Mouse (Mus musculus) liver, embryonic 14.5 days (tissue): ENCODE measurements around the gene Spata4. TPM values are rescaled to one million over a fixed set of nuclear protein-coding genes. Genes with fewer than 3 reads are reported as not detected.
"Not testable (repeated sequence)": the region's sequence is repeated elsewhere in the genome, so short reads cannot be mapped to it uniquely, and the experiment has no call there.

ENCODE experiments used
- ATAC-seq: fragments of 200-750 bp; cut with Nextera tagmentation; 2 replicates; pipeline ENCODE4 v1.8.0; 2017; ENCODE audit warnings: moderate number of reproducible peaks, mild to moderate bottlenecking, moderate library complexity; ENCODE audit not compliant: insufficient read depth
- DNase-seq, 3 experiments: peaks; one replicate each; pipeline ENCODE4 v3.0.0-alpha.2; 2012 to 2013; ENCODE audit warnings: low read depth in 3 of 3, low spot score in 3 of 3
- H3K27ac ChIP-seq: fragments of 300-500 bp; sonication (generic); 2 replicates; pipeline ENCODE4 v1.5.1; 2014; ENCODE audit warnings: moderate library complexity, mild to moderate bottlenecking, control low read depth, inconsistent platforms
- H3K27me3 ChIP-seq: fragments of 300-500 bp; sonication (generic); 2 replicates; pipeline ENCODE4 v1.6.1; 2014; ENCODE audit warnings: mild to moderate bottlenecking, low read length, moderate library complexity; ENCODE audit not compliant: control insufficient read depth, insufficient read depth
- H3K36me3 ChIP-seq: fragments of 300-500 bp; sonication (generic); replicated peaks from 2 replicates; pipeline ENCODE4 v1.6.1; 2014; ENCODE audit warnings: low read depth; ENCODE audit not compliant: control insufficient read depth, insufficient read depth
- H3K4me1 ChIP-seq, 2 experiments: fragments of 200-500 bp in 1 of 2; fragments of 300-500 bp in 1 of 2; sonication (generic) in 1 of 2; replicated peaks; 2 replicates each; pipeline ENCODE4 v1.6.1; 2012 to 2014; ENCODE audit warnings: antibody characterized with exemption in 1 of 2, inconsistent platforms in 1 of 2, low read length in 1 of 2; ENCODE audit not compliant: control insufficient read depth in 2 of 2, insufficient read depth in 2 of 2
- H3K4me2 ChIP-seq: fragments of 300-500 bp; sonication (generic); 2 replicates; pipeline ENCODE4 v1.6.1; 2014; ENCODE audit warnings: low read depth, mild to moderate bottlenecking, control low read depth, moderate library complexity
- H3K4me3 ChIP-seq, 2 experiments: fragments of 200-500 bp in 1 of 2; fragments of 300-500 bp in 1 of 2; sonication (generic) in 1 of 2; 2 replicates each; pipeline ENCODE4 v1.5.1; 2012 to 2014; ENCODE audit warnings: low read depth in 2 of 2, low read length in 2 of 2, mild to moderate bottlenecking in 2 of 2, control low read depth in 1 of 2, inconsistent platforms in 1 of 2, moderate library complexity in 1 of 2; ENCODE audit not compliant: insufficient read depth in 1 of 2
- H3K9ac ChIP-seq: fragments of 300-500 bp; sonication (generic); replicated peaks from 2 replicates; pipeline ENCODE4 v1.6.1; 2014; ENCODE audit warnings: mild to moderate bottlenecking, control low read depth, moderate library complexity
- H3K9me3 ChIP-seq: fragments of 300-500 bp; sonication (generic); 2 replicates; pipeline ENCODE4 v1.6.1; 2016; ENCODE audit warnings: low read length, mixed read lengths; ENCODE audit not compliant: control insufficient read depth
- CTCF ChIP-seq: IDR thresholded peaks from 2 replicates; pipeline ENCODE4 v1.5.1; 2016; ENCODE audit warnings: antibody characterized with exemption, low read depth, control low read depth
- EP300 ChIP-seq: IDR thresholded peaks from 2 replicates; pipeline ENCODE4 v1.6.1; 2016; ENCODE audit warnings: antibody characterized with exemption, low read depth
- WGBS: fragments of 180-500 bp; shearing (Covaris S2); extraction: QIAGEN DNeasy Blood & Tissue Kit; methylation state at CpG from one replicate; pipeline ENCODE4 v1.1.7; 2014; ENCODE audit not compliant: insufficient replicate concordance; 5-methylcytosine and 5-hydroxymethylcytosine counted together
- polyA plus RNA-seq, 2 experiments: library from polyadenylated mRNA; depleted of rRNA in 1 of 2; stranded (reverse) in 1 of 2; unstranded in 1 of 2; fragments of >200 nt; fragmentation: Nextera tagmentation in 1 of 2; extraction: Ambion mirVana in 1 of 2; gene quantifications; 2 replicates each; pipeline versions ENCODE4 v1.2.1 to v1.2.3; 2012 to 2014

The Spata4 gene
- polyA plus RNA-seq, 2 experiments, result not detected

DNA sequence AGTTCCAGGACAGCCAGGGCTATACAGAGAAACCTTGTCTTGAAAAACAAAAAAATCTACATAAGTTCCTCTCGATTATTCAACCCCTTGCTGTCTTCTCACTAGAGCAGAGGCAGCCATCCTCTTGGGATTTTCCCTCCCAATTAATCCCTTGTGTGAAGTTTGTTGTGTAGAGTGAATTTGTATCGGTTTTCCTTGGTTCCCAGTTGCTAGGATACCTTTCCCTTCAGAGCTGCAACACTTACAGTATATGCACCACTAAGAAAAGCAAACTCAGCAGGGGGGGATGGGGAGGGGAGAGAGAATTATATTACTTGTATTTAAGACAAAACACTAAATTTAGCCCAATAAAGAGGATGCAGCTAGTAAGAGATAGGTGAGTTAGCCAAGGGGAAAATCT, 4.5 kb upstream of the Spata4 start:
- H3K9ac ChIP-seq, result no peak overlapping the region
- ATAC-seq, result no peak
- H3K27me3 ChIP-seq, result no peaks in the 10 kb centered on the region
- H3K4me3 ChIP-seq, result no peak overlapping the region
- no peak overlapping the region for H3K27ac ChIP-seq
- peaks cover 0 to 4% of the 10 kb centered on the region in 2 experiments; a peak in 1 of 4 replicates for H3K4me1 ChIP-seq
- H3K36me3 ChIP-seq, result no peaks in the 10 kb centered on the region
- no peaks in the 10 kb centered on the region for H3K9me3 ChIP-seq
- no peak overlapping the region for H3K4me2 ChIP-seq
- TF ChIP-seq EP300, result no peak
- TF ChIP-seq CTCF, result no peak
- no peak for DNase-seq
- 42% methylated on average over 2 of the region's 2 CpGs for WGBS

DNA sequence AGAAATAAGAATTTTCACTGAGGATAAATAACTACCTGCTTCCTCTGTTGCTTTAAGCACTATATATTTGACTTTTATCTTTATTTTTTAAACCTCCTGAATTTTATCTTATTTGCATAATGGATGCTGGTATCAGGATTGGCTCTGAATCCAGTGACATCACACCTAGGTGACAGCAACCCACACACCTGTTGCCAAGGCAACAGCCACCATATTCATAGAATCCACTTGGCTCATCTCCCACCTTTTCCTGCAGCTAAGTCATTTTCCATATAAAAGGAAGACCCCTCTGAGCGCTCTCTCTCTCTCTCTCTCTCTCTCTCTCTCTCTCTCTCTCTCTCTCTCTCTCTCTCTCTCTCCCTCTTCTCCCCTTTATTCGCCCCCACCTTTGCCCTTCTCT, 3.6 kb upstream of the Spata4 start:
- WGBS, result 68% methylated on average over 2 of the region's 2 CpGs
- no peaks in the 10 kb centered on the region for H3K36me3 ChIP-seq
- no peak overlapping the region for H3K27ac ChIP-seq
- H3K9ac ChIP-seq, result no peak overlapping the region
- no peak overlapping the region for H3K4me3 ChIP-seq
- H3K4me1 ChIP-seq, result peaks cover 0 to 4% of the 10 kb centered on the region in 2 experiments; a peak in 1 of 4 replicates
- ATAC-seq (no peak), DNase-seq (no peak)
- H3K4me2 ChIP-seq, result no peak overlapping the region
- H3K27me3 ChIP-seq, result no peaks in the 10 kb centered on the region
- H3K9me3 ChIP-seq, result no peaks in the 10 kb centered on the region
- no peak for TF ChIP-seq EP300
- TF ChIP-seq CTCF, result no peak

DNA sequence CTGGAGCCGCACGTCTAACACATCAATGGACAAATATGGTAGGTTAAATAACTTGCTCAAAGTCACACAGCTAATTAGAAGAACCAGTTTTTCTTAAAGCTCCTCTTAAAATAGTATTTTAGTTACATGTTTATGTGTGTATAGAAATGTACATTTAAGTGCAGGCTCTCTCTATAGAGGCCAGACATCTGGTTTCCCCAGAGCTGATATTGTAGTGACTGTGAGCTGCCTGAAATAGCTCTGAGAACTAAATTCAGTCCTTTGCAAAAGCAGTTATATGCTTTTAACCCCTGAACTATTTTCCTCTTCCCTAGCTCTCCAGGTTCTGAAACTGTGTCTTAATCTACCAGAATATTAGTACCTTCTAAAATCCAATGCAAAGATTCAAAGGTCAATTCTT, 3.2 kb upstream of the Spata4 start:
- Histone ChIP-seq H3K9me3 (no peaks in the 10 kb centered on the region), H3K36me3 (no peaks in the 10 kb centered on the region), H3K9ac (no peak overlapping the region), H3K4me3 (no peak overlapping the region), H3K4me2 (no peak overlapping the region), H3K27me3 (no peaks in the 10 kb centered on the region), H3K27ac (no peak overlapping the region), H3K4me1 (peaks cover 0 to 4% of the 10 kb centered on the region in 2 experiments; a peak in 1 of 4 replicates)
- 63% methylated on average over 2 of the region's 2 CpGs for WGBS
- TF ChIP-seq EP300, result no peak
- DNase-seq, result no peak
- no peak for ATAC-seq

DNA sequence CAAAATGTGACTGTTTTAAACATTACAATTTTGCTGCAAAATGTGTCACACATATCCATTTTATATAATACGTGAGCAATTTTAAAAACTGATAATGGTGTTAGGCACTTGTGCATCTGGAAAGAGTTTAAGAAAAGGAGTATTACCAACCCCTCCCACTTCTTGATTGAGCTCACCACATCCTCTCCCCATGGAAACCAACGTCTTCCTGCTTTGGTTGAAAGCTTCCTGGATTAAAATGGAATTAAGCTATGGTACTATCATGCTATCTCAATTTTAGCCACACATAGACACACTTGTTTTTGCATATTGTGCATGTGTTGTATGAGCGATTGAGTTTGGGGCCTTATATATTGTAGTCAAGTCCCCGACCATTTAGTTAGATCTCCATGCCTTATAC, 2.9 kb downstream of the Spata4 start:
- H3K4me3 ChIP-seq, result no peak overlapping the region
- 46% methylated on average over 4 of the region's 4 CpGs for WGBS
- no peak overlapping the region for H3K9ac ChIP-seq
- no peaks in the 10 kb centered on the region for H3K36me3 ChIP-seq
- TF ChIP-seq EP300 (no peak), CTCF (no peak)
- peaks cover 0 to 3% of the 10 kb centered on the region in 2 experiments; a peak in 1 of 4 replicates for H3K4me1 ChIP-seq
- no peaks in the 10 kb centered on the region for H3K27me3 ChIP-seq
- no peaks in the 10 kb centered on the region for H3K9me3 ChIP-seq
- no peak overlapping the region for H3K4me2 ChIP-seq
- DNase-seq (no peak), ATAC-seq (no peak)
- no peak overlapping the region for H3K27ac ChIP-seq

DNA sequence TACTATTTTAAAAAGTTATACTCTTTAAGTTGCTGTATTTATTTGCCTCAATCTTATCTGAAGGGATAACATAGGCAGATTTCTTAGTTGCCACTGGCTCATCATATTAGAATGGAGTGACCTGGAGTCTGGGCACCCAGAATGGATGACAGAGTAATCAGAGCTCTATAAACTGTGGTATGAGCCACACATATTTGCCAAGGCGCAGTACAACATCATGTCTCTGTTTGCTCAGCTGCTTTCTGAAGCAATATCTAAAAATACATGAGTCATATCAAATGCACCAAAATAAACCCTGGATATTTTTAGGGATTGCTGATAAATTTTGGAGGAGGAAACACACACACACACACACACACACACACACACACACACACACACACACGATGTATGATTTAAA, 8.8 kb downstream of the Spata4 start:
- 66% methylated on average over 2 of the region's 2 CpGs for WGBS
- no peak for DNase-seq

DNA sequence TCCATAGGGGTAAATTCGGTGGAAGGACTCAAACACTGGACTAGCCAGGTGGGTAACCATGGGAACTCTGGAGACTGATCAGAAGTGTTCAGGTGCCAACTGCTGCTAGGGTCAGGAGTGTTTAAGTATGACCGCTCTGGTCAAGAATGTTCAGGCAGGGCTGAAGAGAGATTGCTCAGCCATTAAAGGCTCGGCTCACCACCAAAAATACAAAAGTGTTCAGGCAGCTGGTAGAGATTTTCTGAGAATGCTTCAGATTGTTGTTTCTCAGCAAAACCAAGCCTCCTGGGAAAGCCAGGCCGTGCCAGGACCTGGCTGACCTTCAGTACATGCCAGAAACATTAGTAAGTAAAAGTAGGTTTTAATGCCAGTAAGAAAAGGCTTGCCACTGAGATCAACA, 9.7 kb downstream of the Spata4 start:
- Histone ChIP-seq H3K9ac (no peak overlapping the region), H3K36me3 (no peaks in the 10 kb centered on the region), H3K9me3 (no peaks in the 10 kb centered on the region), H3K4me2 (no peak overlapping the region), H3K27ac (no peak overlapping the region), H3K27me3 (no peaks in the 10 kb centered on the region), H3K4me1 (no peaks in the 10 kb centered on the region), H3K4me3 (no peak overlapping the region)
- WGBS, result 62% methylated on average over 4 of the region's 4 CpGs
- ATAC-seq (no peak), DNase-seq (no peak)
- TF ChIP-seq CTCF, result no peak
- TF ChIP-seq EP300, result no peak

More for the DNA sequence above, 8.8 kb downstream of the Spata4 start:
- Histone ChIP-seq H3K9me3 (no peaks in the 10 kb centered on the region), H3K4me1 (no peaks in the 10 kb centered on the region), H3K27ac (no peak overlapping the region), H3K4me3 (no peak overlapping the region), H3K36me3 (no peaks in the 10 kb centered on the region), H3K27me3 (no peaks in the 10 kb centered on the region), H3K9ac (no peak overlapping the region), H3K4me2 (no peak overlapping the region)
- ATAC-seq, result no peak
- no peak for TF ChIP-seq CTCF
- no peak for TF ChIP-seq EP300

DNA sequence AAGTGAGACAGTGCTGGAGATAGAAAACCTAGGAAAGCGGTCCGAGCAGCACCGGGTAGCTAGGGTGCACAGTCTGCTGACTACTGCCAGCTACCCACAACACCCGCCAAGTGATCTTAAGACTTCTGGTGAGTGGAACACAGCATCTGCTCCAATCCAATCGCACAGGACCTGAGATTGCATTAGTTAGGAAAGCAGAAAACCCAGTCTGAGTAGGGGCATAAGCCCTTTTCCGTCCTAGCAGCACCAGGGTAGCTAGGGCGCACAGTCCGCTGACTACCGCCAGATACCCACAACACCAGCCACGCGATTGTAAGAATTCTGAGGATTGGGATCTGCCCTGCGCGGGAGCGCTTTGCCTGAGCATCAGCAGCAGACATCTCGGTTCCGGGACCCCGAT, 16.1 kb downstream of the Spata4 start:
- H3K27ac ChIP-seq, H3K9ac ChIP-seq, H3K4me2 ChIP-seq, DNase-seq, ATAC-seq, H3K27me3 ChIP-seq, H3K4me1 ChIP-seq, H3K9me3 ChIP-seq, H3K4me3 ChIP-seq, H3K36me3 ChIP-seq: not testable (repeated sequence)
- 72% methylated on average over 17 of the region's 17 CpGs for WGBS
